Mouse (Mus musculus) heart, adult 2 months (tissue): ENCODE results near the gene Samd14.

ENCODE experiments used
- CTCF ChIP-seq: fragments of 200-600 bp; IDR thresholded peaks from 2 replicates; pipeline ENCODE4 v1.8.1; 2022; ENCODE audit warnings: antibody characterized with exemption, mild to moderate bottlenecking, moderate library complexity
- POLR2A ChIP-seq: fragments of 200-500 bp; IDR thresholded peaks from 2 replicates; pipeline ENCODE4 v1.6.1; 2011; ENCODE audit warnings: mild to moderate bottlenecking, low read depth, low read length, control low read depth; ENCODE audit not compliant: insufficient read depth

GRCm38 (mm10) chr11:95074694-95075093 is 65.0 kb downstream of the Samd14 start:
- TF ChIP-seq CTCF, result no peak
- no peak for TF ChIP-seq POLR2A
